Mouse (Mus musculus): ENCODE measurements at regions not wholly inside any gene's neighbourhood (a gene's known extent, or its start where the extent isn't known, plus 50 kb on each side); places are given as distances from the start of the nearest gene placed in this dataset.

GRCm38 (mm10) chr2:131747707-131748106 lies 111.8 kb downstream of the Erv3 start:
- Histone ChIP-seq H3K27ac (ENCODE audit: low read depth, low read length) (no peak overlapping the region), H3K9ac (ENCODE audit: low read length) (no peak overlapping the region), H3K4me2 (no peak overlapping the region), H3K4me1 (ENCODE audit: control insufficient read depth, insufficient read depth, low read length) (no peaks in the 10 kb centered on the region), H3K9me3 (ENCODE audit: control insufficient read depth, low read length) (no peaks in the 10 kb centered on the region), H3K27me3 (ENCODE audit: control insufficient read depth, insufficient read depth, low read length) (no peaks in the 10 kb centered on the region), H3K36me3 (ENCODE audit: control insufficient read depth, insufficient read depth, low read length) (no peaks in the 10 kb centered on the region), H3K4me3 (ENCODE audit: low read depth, low read length) (no peak overlapping the region)
- ATAC-seq (ENCODE audit: low FRiP score) (no peak), DNase-seq (ENCODE audit: low spot score, missing footprints) (no peak)
- 72% methylated on average over 4 of the region's 4 CpGs for WGBS

- no peak for ATAC-seq (ENCODE audit: low FRiP score)
- H3K4me1 ChIP-seq (ENCODE audit: control insufficient read depth, insufficient read depth, low read length), result no peaks in the 10 kb centered on the region
- H3K9ac ChIP-seq (ENCODE audit: low read length), result no peak overlapping the region
- H3K27ac ChIP-seq (ENCODE audit: low read depth, low read length), result no peak overlapping the region
- 89% methylated on average over 5 of the region's 5 CpGs for WGBS
- no peak for DNase-seq (ENCODE audit: low spot score, missing footprints)
- H3K9me3 ChIP-seq (ENCODE audit: control insufficient read depth, low read length), result no peaks in the 10 kb centered on the region
- no peak overlapping the region for H3K4me2 ChIP-seq
- H3K27me3 ChIP-seq (ENCODE audit: control insufficient read depth, insufficient read depth, low read length), result no peaks in the 10 kb centered on the region
- no peak overlapping the region for H3K4me3 ChIP-seq (ENCODE audit: low read depth, low read length)
- H3K36me3 ChIP-seq (ENCODE audit: control insufficient read depth, insufficient read depth, low read length), result no peaks in the 10 kb centered on the region
Observed at GRCm38 (mm10) chr2:131745381-131745895, 114.1 kb downstream of the Erv3 start.

- Histone ChIP-seq H3K27ac (ENCODE audit: low read depth, low read length) (no peak overlapping the region), H3K4me3 (ENCODE audit: low read depth, low read length) (no peak overlapping the region), H3K4me2 (no peak overlapping the region), H3K27me3 (ENCODE audit: control insufficient read depth, insufficient read depth, low read length) (no peaks in the 10 kb centered on the region), H3K9ac (ENCODE audit: low read length) (no peak overlapping the region), H3K36me3 (ENCODE audit: control insufficient read depth, insufficient read depth, low read length) (no peaks in the 10 kb centered on the region), H3K9me3 (ENCODE audit: control insufficient read depth, low read length) (no peaks in the 10 kb centered on the region), H3K4me1 (ENCODE audit: control insufficient read depth, insufficient read depth, low read length) (no peaks in the 10 kb centered on the region)
- DNase-seq (ENCODE audit: low spot score, missing footprints) (no peak), ATAC-seq (ENCODE audit: low FRiP score) (no peak)
- 85% methylated on average over 9 of the region's 9 CpGs for WGBS
Observed at GRCm38 (mm10) chr2:131744957-131745356, 114.6 kb downstream of the Erv3 start.

- H3K27me3 ChIP-seq (ENCODE audit: control insufficient read depth, insufficient read depth, low read length), result no peaks in the 10 kb centered on the region
- 90% methylated on average over 5 of the region's 5 CpGs for WGBS
- H3K9ac ChIP-seq (ENCODE audit: low read length), result no peak overlapping the region
- no peak overlapping the region for H3K4me3 ChIP-seq (ENCODE audit: low read depth, low read length)
- H3K4me2 ChIP-seq, result no peak overlapping the region
- DNase-seq (ENCODE audit: low spot score, missing footprints) (no peak), ATAC-seq (ENCODE audit: low FRiP score) (no peak)
- no peaks in the 10 kb centered on the region for H3K36me3 ChIP-seq (ENCODE audit: control insufficient read depth, insufficient read depth, low read length)
- no peaks in the 10 kb centered on the region for H3K4me1 ChIP-seq (ENCODE audit: control insufficient read depth, insufficient read depth, low read length)
- no peak overlapping the region for H3K27ac ChIP-seq (ENCODE audit: low read depth, low read length)
- H3K9me3 ChIP-seq (ENCODE audit: control insufficient read depth, low read length), result no peaks in the 10 kb centered on the region
Observed at GRCm38 (mm10) chr2:131740456-131740855, 119.1 kb downstream of the Erv3 start.

- Histone ChIP-seq H3K9me3 (ENCODE audit: control insufficient read depth, low read length) (no peaks in the 10 kb centered on the region), H3K36me3 (ENCODE audit: control insufficient read depth, insufficient read depth, low read length) (no peaks in the 10 kb centered on the region), H3K4me3 (ENCODE audit: low read depth, low read length) (no peak overlapping the region), H3K27ac (ENCODE audit: low read depth, low read length) (no peak overlapping the region), H3K4me2 (no peak overlapping the region), H3K27me3 (ENCODE audit: control insufficient read depth, insufficient read depth, low read length) (no peaks in the 10 kb centered on the region), H3K9ac (ENCODE audit: low read length) (no peak overlapping the region), H3K4me1 (ENCODE audit: control insufficient read depth, insufficient read depth, low read length) (no peaks in the 10 kb centered on the region)
- WGBS, result 82% methylated on average over 4 of the region's 4 CpGs
- DNase-seq (ENCODE audit: low spot score, missing footprints) (no peak), ATAC-seq (ENCODE audit: low FRiP score) (no peak)
Observed at GRCm38 (mm10) chr2:131739022-131739421, 120.5 kb downstream of the Erv3 start.

GRCm38 (mm10) chr2:131734740-131735378 lies 124.7 kb downstream of the Erv3 start:
- H3K9ac ChIP-seq (ENCODE audit: low read length), result no peak overlapping the region
- H3K4me1 ChIP-seq (ENCODE audit: control insufficient read depth, insufficient read depth, low read length), result no peaks in the 10 kb centered on the region
- no peaks in the 10 kb centered on the region for H3K36me3 ChIP-seq (ENCODE audit: control insufficient read depth, insufficient read depth, low read length)
- ATAC-seq (ENCODE audit: low FRiP score) (no peak), DNase-seq (ENCODE audit: low spot score, missing footprints) (no peak)
- no peak overlapping the region for H3K4me3 ChIP-seq (ENCODE audit: low read depth, low read length)
- no peaks in the 10 kb centered on the region for H3K27me3 ChIP-seq (ENCODE audit: control insufficient read depth, insufficient read depth, low read length)
- H3K27ac ChIP-seq (ENCODE audit: low read depth, low read length), result no peak overlapping the region
- 92% methylated on average over 6 of the region's 6 CpGs for WGBS
- H3K4me2 ChIP-seq, result no peak overlapping the region
- H3K9me3 ChIP-seq (ENCODE audit: control insufficient read depth, low read length), result no peaks in the 10 kb centered on the region

GRCm38 (mm10) chr2:131726533-131726932 lies 133.0 kb downstream of the Erv3 start:
- H3K4me3 ChIP-seq (ENCODE audit: low read depth, low read length), result no peak overlapping the region
- H3K27me3 ChIP-seq (ENCODE audit: control insufficient read depth, insufficient read depth, low read length), result no peaks in the 10 kb centered on the region
- DNase-seq (ENCODE audit: low spot score, missing footprints), result no peak
- H3K4me2 ChIP-seq, result no peak overlapping the region
- H3K27ac ChIP-seq (ENCODE audit: low read depth, low read length), result no peak overlapping the region
- H3K9me3 ChIP-seq (ENCODE audit: control insufficient read depth, low read length), result peaks cover 11% of the 10 kb centered on the region; the same call in 1 of the 2 replicates
- WGBS, result 86% methylated on average over 3 of the region's 3 CpGs
- no peaks in the 10 kb centered on the region for H3K36me3 ChIP-seq (ENCODE audit: control insufficient read depth, insufficient read depth, low read length)
- H3K9ac ChIP-seq (ENCODE audit: low read length), result no peak overlapping the region
- no peaks in the 10 kb centered on the region for H3K4me1 ChIP-seq (ENCODE audit: control insufficient read depth, insufficient read depth, low read length)
- no peak for ATAC-seq (ENCODE audit: low FRiP score)

DNA sequence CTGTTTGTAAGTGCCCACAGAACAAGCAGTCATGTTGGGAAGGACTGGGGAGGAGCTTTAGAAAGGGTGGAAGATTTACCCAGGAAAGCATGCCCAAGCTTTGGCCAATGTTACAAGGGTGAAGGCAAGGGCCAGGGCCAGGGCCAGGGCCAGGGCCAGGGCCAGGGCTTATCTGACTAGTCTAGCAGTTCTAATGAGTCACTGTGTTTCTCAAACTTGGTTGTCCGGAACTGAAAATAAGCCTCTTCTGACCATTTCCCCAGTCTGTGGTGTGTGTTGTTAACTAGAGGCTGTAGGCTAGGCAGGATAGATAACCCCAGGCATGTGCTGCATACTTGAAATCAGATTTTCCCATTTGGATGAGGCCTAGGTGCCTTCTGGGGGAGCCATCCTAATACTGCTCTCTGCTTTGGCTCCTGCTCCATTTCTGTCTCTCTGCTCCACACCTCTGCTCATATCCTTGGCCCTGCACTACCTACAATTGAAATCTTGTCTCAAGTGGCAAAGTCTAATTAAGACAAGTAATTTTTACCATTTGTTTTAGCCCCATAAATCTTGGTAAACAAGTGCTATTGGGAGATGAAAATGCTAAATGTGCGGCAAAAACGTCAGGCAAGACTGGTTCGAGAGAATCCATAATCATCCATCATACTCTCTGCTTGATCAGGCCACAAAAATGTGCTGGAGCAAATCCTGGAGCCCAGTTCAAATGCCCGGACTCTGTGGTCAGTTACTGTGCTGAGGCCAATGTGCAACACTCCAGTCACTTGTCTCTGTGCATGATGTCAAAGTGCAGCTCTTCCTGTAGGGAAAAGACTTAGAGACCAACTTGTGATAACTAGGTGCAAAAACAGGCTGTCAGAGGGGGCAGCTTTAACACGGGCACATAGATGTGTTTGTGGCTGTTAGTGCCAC lies 137.7 kb downstream of the Erv3 start:
- no peak overlapping the region for H3K4me2 ChIP-seq
- 91% methylated on average over 6 of the region's 6 CpGs for WGBS
- no peaks in the 10 kb centered on the region for H3K4me1 ChIP-seq (ENCODE audit: control insufficient read depth, insufficient read depth, low read length)
- DNase-seq (ENCODE audit: low spot score, missing footprints) (no peak), ATAC-seq (ENCODE audit: low FRiP score) (no peak)
- peaks cover 11% of the 10 kb centered on the region; the same call in 1 of the 2 replicates for H3K9me3 ChIP-seq (ENCODE audit: control insufficient read depth, low read length)
- H3K27me3 ChIP-seq (ENCODE audit: control insufficient read depth, insufficient read depth, low read length), result no peaks in the 10 kb centered on the region
- no peaks in the 10 kb centered on the region for H3K36me3 ChIP-seq (ENCODE audit: control insufficient read depth, insufficient read depth, low read length)
- H3K9ac ChIP-seq (ENCODE audit: low read length), result no peak overlapping the region
- H3K27ac ChIP-seq (ENCODE audit: low read depth, low read length), result no peak overlapping the region
- H3K4me3 ChIP-seq (ENCODE audit: low read depth, low read length), result no peak overlapping the region

DNA sequence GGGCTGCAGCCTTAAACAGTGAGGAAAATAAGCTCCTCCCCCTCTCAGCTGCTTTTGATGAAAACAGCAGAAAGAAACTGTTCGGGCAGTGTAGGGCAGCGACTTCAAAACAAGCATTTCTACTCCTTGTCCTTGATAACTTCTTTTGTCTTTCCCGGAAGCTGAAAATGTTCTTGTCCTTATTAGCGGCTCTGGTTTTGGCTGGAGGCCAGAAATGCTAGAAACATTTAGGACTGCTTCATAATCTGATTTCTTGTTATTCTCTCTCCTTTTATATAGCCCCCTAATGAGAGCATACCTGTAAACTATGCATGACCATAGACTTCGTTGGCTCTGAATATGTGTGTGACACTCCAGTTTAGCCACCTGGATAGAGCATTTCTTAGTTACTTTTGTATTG lies 142.0 kb downstream of the Erv3 start:
- no peak overlapping the region for H3K4me3 ChIP-seq (ENCODE audit: low read depth, low read length)
- no peaks in the 10 kb centered on the region for H3K4me1 ChIP-seq (ENCODE audit: control insufficient read depth, insufficient read depth, low read length)
- WGBS, result 90% methylated on average over 5 of the region's 5 CpGs
- ATAC-seq (ENCODE audit: low FRiP score) (no peak), DNase-seq (ENCODE audit: low spot score, missing footprints) (no peak)
- H3K36me3 ChIP-seq (ENCODE audit: control insufficient read depth, insufficient read depth, low read length), result no peaks in the 10 kb centered on the region
- H3K9me3 ChIP-seq (ENCODE audit: control insufficient read depth, low read length), result no peaks in the 10 kb centered on the region
- no peaks in the 10 kb centered on the region for H3K27me3 ChIP-seq (ENCODE audit: control insufficient read depth, insufficient read depth, low read length)
- H3K4me2 ChIP-seq, result no peak overlapping the region
- no peak overlapping the region for H3K9ac ChIP-seq (ENCODE audit: low read length)
- H3K27ac ChIP-seq (ENCODE audit: low read depth, low read length), result no peak overlapping the region

Measured in midbrain, embryonic 11.5 days (tissue).